Comparison of ENCODE assay signal across 26 mouse cellular contexts in the genomic region with DNA sequence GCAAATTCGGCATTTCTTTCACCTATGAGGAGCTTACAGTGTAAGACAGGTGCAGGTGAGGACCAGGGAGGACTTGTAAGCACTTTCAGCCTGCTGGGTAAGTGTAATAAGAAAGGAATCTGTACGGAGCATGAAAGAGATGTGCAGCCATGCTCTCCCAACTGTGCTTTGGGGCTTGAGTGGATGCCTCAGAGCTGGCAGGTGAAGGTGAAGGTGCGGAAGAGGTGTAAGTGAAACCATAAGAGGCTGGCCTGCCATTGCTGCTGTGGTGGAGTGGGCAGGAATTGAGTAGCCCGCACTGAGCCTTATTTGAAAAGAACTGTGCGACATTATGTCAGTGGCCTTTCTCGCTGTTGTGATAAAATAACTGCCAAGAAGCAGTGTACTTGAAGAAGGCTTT. TPM values are rescaled to one million over a fixed set of nuclear protein-coding genes. Genes with fewer than 3 reads are reported as not detected.
DNase-seq lines count a peak whose midpoint lies in the region; ATAC-seq and TF ChIP-seq lines count a peak whose summit lies in the region.
"Had no signal": no experiment of that assay in that cellular context is flagged by ENCODE, and none has a peak within 500 bp of the region (broad histone marks: within the 10 kb centered on the region; RNA-seq: fewer than 3 reads in every experiment).

No protein-coding gene starts in this region.

- no peaks in the 10 kb centered on the region for H3K27me3 ChIP-seq in heart, embryonic 12.5 days (replicated peaks)
- H3K27me3 ChIP-seq in heart, postnatal 0 days (ENCODE audit: control insufficient read depth, insufficient read depth, low read length): no peaks in the 10 kb centered on the region
- no peaks in the 10 kb centered on the region for H3K27me3 ChIP-seq in testis, adult 2 months (ENCODE audit: control insufficient read depth, insufficient read depth, low read length)
- H3K27me3 ChIP-seq: embryonic facial prominence, embryonic 13.5 days; forebrain, embryonic 15.5 days; midbrain, embryonic 12.5 days; neural tube, embryonic 12.5 days had no signal

- TF ChIP-seq CTCF in heart, postnatal 0 days (IDR thresholded peaks at IDR 0.05; ENCODE audit: low read depth): no peak
- no peak for TF ChIP-seq CTCF in testis, adult 2 months (IDR thresholded peaks at IDR 0.05; ENCODE audit: control insufficient read depth, insufficient read depth, insufficient replicate concordance, low read depth, low read length)

- H3K4me1 ChIP-seq in heart, embryonic 12.5 days (replicated peaks): peaks cover 17% of the 10 kb centered on the region
- peaks cover 24% of the 10 kb centered on the region for H3K4me1 ChIP-seq in heart, postnatal 0 days (ENCODE audit: control insufficient read depth, insufficient read depth)
- H3K4me1 ChIP-seq in testis, adult 2 months (ENCODE audit: control insufficient read depth, insufficient read depth, low read length): no peaks in the 10 kb centered on the region
- H3K4me1 ChIP-seq: forebrain, embryonic 15.5 days; liver, embryonic 12.5 days; megakaryocyte, embryonic 14.5 days; midbrain, embryonic 12.5 days; neural tube, embryonic 12.5 days had no signal

- no peaks in the 10 kb centered on the region for H3K9me3 ChIP-seq in heart, embryonic 12.5 days (replicated peaks)
- H3K9me3 ChIP-seq in heart, postnatal 0 days (replicated peaks; ENCODE audit: control insufficient read depth, low read length): no peaks in the 10 kb centered on the region
- H3K9me3 ChIP-seq: embryonic facial prominence, embryonic 13.5 days; forebrain, embryonic 10.5 days; forebrain, embryonic 15.5 days; liver, embryonic 12.5 days; midbrain, embryonic 12.5 days; neural tube, embryonic 12.5 days had no signal

- H3K36me3 ChIP-seq in heart, embryonic 12.5 days: no peaks in the 10 kb centered on the region
- H3K36me3 ChIP-seq in heart, postnatal 0 days (replicated peaks; ENCODE audit: control insufficient read depth, insufficient read depth, low read length): no peaks in the 10 kb centered on the region
- H3K36me3 ChIP-seq in testis, adult 2 months (ENCODE audit: control insufficient read depth, insufficient read depth, low read length): no peaks in the 10 kb centered on the region
- H3K36me3 ChIP-seq: embryonic facial prominence, embryonic 13.5 days; forebrain, embryonic 10.5 days; forebrain, embryonic 15.5 days; liver, embryonic 12.5 days; midbrain, embryonic 12.5 days; neural tube, embryonic 12.5 days had no signal

- peak overlapping the region; percentile 13; the same call in 1 of the 2 replicates for H3K27ac ChIP-seq in heart, embryonic 12.5 days (ENCODE audit: poor library complexity, severe bottlenecking)
- H3K27ac ChIP-seq in heart, postnatal 0 days (ENCODE audit: low read depth): peak overlapping the region; percentile 26; the same call in 1 of the 2 replicates
- H3K27ac ChIP-seq in testis, adult 2 months (ENCODE audit: control insufficient read depth, insufficient read depth, low read depth, low read length): peak overlapping the region; percentile 39; the same call in 1 of the 2 replicates
- H3K27ac ChIP-seq: embryonic facial prominence, embryonic 13.5 days; forebrain, embryonic 10.5 days; forebrain, embryonic 15.5 days; liver, embryonic 12.5 days; midbrain, embryonic 12.5 days; neural tube, embryonic 12.5 days; stomach, postnatal 0 days had no signal

- 61% methylated on average over 6 of the region's 6 CpGs for WGBS in heart, embryonic 12.5 days
- 62% methylated on average over 6 of the region's 6 CpGs for WGBS in heart, postnatal 0 days

- no peak overlapping the region for H3K4me2 ChIP-seq in heart, embryonic 12.5 days
- H3K4me2 ChIP-seq in heart, postnatal 0 days (ENCODE audit: low read depth, low read length): no peak overlapping the region
- H3K4me2 ChIP-seq: embryonic facial prominence, embryonic 13.5 days; forebrain, embryonic 15.5 days; liver, embryonic 12.5 days; midbrain, embryonic 12.5 days; neural tube, embryonic 12.5 days had no signal

- H3K4me3 ChIP-seq in heart, embryonic 12.5 days: no peak overlapping the region
- no peak overlapping the region for H3K4me3 ChIP-seq in heart, postnatal 0 days (ENCODE audit: low read depth, low read length)
- no peak overlapping the region for H3K4me3 ChIP-seq in testis, adult 2 months (ENCODE audit: control insufficient read depth, low read depth, low read length)
- H3K4me3 ChIP-seq: embryonic facial prominence, embryonic 13.5 days; forebrain, embryonic 10.5 days; forebrain, embryonic 15.5 days; liver, embryonic 12.5 days; megakaryocyte, embryonic 14.5 days; midbrain, embryonic 12.5 days; myocyte; neural tube, embryonic 12.5 days had no signal

- no peak for DNase-seq in heart, adult 8-10 months (ENCODE audit: low spot score)
- no peak for DNase-seq in heart, postnatal 0 days (ENCODE audit: low spot score)
- no peak for DNase-seq in heart, postnatal 25 days (ENCODE audit: low spot score)
- DNase-seq in testis, postnatal 14 days (ENCODE audit: low spot score): no peak
- DNase-seq: adrenal gland, postnatal 25 days; B cell, adult 2 months; cerebellum, adult 11-12 months; cerebellum, adult 9-11 months; kidney, adult 2 months; kidney, postnatal 36 days; layer of hippocampus, postnatal 36 days; left cerebral cortex, postnatal 4 days; liver, postnatal 0 days; right cerebral cortex, postnatal 4 days had no signal

- no peak overlapping the region for H3K9ac ChIP-seq in heart, embryonic 12.5 days
- H3K9ac ChIP-seq in heart, postnatal 0 days (replicated peaks; ENCODE audit: low read depth, low read length): no peak overlapping the region
- H3K9ac ChIP-seq: embryonic facial prominence, embryonic 13.5 days; forebrain, embryonic 15.5 days; liver, embryonic 12.5 days; liver, postnatal 0 days; midbrain, embryonic 12.5 days; neural tube, embryonic 12.5 days had no signal

- no peak for TF ChIP-seq EP300 in heart, postnatal 0 days (IDR thresholded peaks at IDR 0.05; ENCODE audit: low read depth)

- TF ChIP-seq POLR2A in testis, adult 2 months (IDR thresholded peaks at IDR 0.05; ENCODE audit: control insufficient read depth, low read depth, low read length): no peak

- ATAC-seq in heart, embryonic 12.5 days (ENCODE audit: insufficient number of reproducible peaks, low FRiP score): no peak
- no peak for ATAC-seq in heart, postnatal 0 days (ENCODE audit: insufficient read depth, low read depth)
- ATAC-seq: forebrain, embryonic 15.5 days; hindbrain, embryonic 16.5 days; liver, embryonic 12.5 days; liver, postnatal 0 days had no signal

- intact Hi-C loops in heart, postnatal 25 days (cut with DNase I): no loop called here

RNA-seq across cellular contexts. Expression of a gene that starts 8.3 kb away (rescaled TPM):
- polyA plus RNA-seq in heart, embryonic 12.5 days (2016; fragmentation: Nextera tagmentation; extraction: Ambion mirVana): 2.7 and 3.8 TPM in 2 replicates
- total RNA-seq in heart, adult 8-10 months (2022): 100 to 1,000 TPM; 141 to 151 (median 146) TPM
- 15.5 and 22.0 TPM in 2 replicates for total RNA-seq in heart, postnatal 0 days (2014; rRNA removed; ENCODE audit: low replicate concordance)
- 23.4 and 23.5 TPM in 2 replicates for polyA plus RNA-seq in heart, postnatal 0 days (2015; fragmentation: Nextera tagmentation; extraction: Ambion mirVana)
- 100 to 1,000 TPM; 119 to 135 TPM for total RNA-seq in heart, postnatal 25 days (2021)
- 16.7 and 17.0 TPM in 2 replicates for polyA plus RNA-seq in testis, adult 2 months (2012; rRNA removed)
